Mouse (Mus musculus) olfactory bulb, adult 2 months (tissue): ENCODE results near the gene Otub1. TPM values are rescaled to one million over a fixed set of nuclear protein-coding genes. Genes with fewer than 3 reads are reported as not detected.

Experiments used
- H3K27ac ChIP-seq: fragments of 200-500 bp; 2 replicates; pipeline ENCODE4 v1.5.1; 2012; ENCODE audit warnings: low read depth, low read length; ENCODE audit not compliant: insufficient read depth
- H3K4me1 ChIP-seq: fragments of 200-500 bp; 2 replicates; pipeline ENCODE4 v1.6.1; 2012; ENCODE audit warnings: low read length; ENCODE audit not compliant: control insufficient read depth, insufficient read depth
- H3K4me3 ChIP-seq: fragments of 200-500 bp; 2 replicates; pipeline ENCODE4 v1.5.1; 2012; ENCODE audit warnings: mild to moderate bottlenecking, low read depth, low read length, moderate library complexity; ENCODE audit not compliant: insufficient read depth
- CTCF ChIP-seq: fragments of 200-500 bp; IDR thresholded peaks from 2 replicates; pipeline ENCODE4 v1.5.1; 2012; ENCODE audit warnings: low read depth, mild to moderate bottlenecking, low read length, moderate library complexity; ENCODE audit not compliant: insufficient read depth
- POLR2A ChIP-seq: fragments of 200-500 bp; IDR thresholded peaks from 2 replicates; pipeline ENCODE4 v1.6.1; 2012; ENCODE audit warnings: mild to moderate bottlenecking, low read depth, low read length, moderate library complexity; ENCODE audit not compliant: insufficient read depth
- WGBS: fragments of 180-500 bp; shearing (Covaris S2); methylation state at CpG from one replicate; pipeline ENCODE4 v1.1.7; 2018; 5-methylcytosine and 5-hydroxymethylcytosine counted together
- polyA plus RNA-seq: library from polyadenylated mRNA; stranded (reverse); fragments of >200 nt; gene quantifications from 2 replicates; pipeline ENCODE4 v1.2.4, GENCODE M21; 2012; ENCODE audit warnings: low replicate concordance; ENCODE audit not compliant: missing spikeins, insufficient read depth, insufficient read length

Gene Otub1
- polyA plus RNA-seq, 1 experiment = not detected

DNA sequence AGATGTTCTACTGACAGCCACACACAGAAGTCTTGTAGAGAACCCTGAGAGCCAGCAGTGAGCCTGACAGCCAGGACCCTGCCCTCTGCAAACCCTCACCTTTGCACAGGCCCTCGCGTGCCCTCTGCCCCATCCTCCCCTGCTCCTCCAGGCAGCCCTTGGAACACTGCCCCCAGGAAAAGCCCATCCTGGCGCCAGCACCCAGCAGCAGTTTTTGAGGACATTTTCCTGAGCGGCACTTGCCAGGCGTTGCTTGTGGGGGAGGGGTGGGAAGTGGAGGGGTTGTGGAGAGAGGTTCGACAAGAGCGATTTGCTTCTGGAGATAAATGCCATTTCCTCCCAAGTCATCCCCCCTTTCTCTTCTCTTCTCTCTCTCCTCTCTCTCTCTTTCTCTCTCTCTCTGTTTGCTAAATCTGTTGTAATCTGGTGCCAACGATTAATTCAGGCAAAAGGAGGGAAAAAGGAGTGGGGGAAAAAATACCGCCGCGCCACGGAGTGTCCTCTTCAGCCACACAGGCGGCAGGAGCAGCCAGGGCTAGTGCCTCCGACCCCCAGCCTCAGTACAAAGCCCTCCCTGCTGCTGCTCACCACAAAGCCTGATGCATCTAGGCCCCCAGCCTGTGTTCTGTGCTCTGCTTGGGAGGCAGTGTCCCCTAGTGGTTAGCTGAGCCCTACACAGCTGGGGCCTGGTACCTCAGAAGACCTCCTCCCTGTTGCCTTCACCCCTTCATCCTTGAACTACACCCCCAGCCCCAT lies 45.8 kb downstream of the Otub1 start:
- 17% methylated on average over 14 of the region's 14 CpGs for WGBS
- Histone ChIP-seq H3K27ac (no peak overlapping the region), H3K4me1 (peaks cover 62% of the 10 kb centered on the region), H3K4me3 (no peak overlapping the region)
- TF ChIP-seq CTCF (peak; percentile 57; the same call in 1 of the 2 replicates), POLR2A (no peak)

DNA sequence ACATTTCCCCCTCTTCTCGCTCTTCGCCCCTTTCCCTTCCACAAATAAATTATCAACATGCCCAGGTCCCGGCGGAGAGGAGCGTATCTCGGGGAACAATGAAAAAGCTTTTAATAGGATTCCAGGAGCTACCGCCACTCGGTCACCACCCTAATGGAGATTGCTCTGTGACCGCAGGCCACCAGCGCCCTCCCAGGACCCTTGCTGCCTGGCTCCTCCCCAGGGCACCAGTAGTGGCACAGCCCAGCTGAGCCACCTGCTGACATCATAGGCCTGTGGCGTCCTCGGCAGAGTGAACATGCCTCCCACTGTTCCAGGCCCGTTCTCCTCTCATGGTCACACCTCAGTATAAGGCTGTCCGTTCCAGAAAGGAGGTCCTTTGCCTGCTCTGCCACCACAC lies 48.4 kb downstream of the Otub1 start:
- no peak overlapping the region for H3K27ac ChIP-seq
- H3K4me1 ChIP-seq = peaks cover 71% of the 10 kb centered on the region
- H3K4me3 ChIP-seq = no peak overlapping the region
- 36% methylated on average over 14 of the region's 14 CpGs for WGBS
- TF ChIP-seq POLR2A (no peak), CTCF (no peak)

DNA sequence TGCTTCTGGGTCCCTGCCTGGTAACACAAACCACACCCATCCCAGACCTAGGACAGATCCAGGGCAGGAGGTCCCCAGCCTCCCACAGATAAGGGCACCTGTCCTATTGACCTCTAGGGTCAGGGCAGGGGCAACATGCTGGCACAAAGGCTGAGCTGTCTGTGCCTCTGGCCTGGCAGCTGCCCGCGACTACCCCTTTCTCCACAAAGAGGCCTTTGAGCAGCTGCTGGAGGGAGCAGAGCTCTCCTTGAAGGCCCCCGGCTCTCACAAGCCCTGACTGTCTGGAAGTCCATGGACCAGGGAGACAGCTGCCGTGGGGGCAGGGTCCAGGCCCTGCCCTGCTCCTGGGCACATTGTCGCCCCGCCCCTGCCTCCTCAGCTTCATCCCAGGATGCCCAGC lies 50.9 kb downstream of the Otub1 start:
- peaks cover 73% of the 10 kb centered on the region for H3K4me1 ChIP-seq
- TF ChIP-seq CTCF = no peak
- TF ChIP-seq POLR2A = no peak
- no peak overlapping the region for H3K27ac ChIP-seq
- WGBS = 60% methylated on average over 6 of the region's 6 CpGs
- H3K4me3 ChIP-seq = no peak overlapping the region

DNA sequence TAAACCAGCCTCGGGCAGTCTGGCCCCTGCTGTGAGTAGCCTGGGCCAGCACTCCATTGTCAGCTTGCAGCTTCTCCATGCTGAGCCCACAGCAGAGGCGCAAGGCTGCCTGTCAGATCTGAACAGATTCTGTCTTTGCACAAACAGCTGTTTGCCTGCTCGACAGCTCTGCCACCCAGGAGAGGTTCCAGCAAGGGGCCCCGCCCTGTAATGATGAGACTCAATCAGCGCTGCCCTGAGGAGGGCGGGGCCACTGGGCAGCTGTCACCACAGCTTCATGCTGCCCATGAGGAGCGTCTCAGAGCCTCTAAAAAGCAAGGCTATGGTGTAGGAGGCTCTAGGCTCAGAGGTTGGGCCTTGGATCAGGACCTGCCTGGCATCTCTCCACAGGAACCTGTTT lies 52.9 kb downstream of the Otub1 start:
- no peak overlapping the region for H3K4me3 ChIP-seq
- H3K4me1 ChIP-seq = peaks cover 84% of the 10 kb centered on the region
- TF ChIP-seq CTCF (no peak), POLR2A (no peak)
- no peak overlapping the region for H3K27ac ChIP-seq
- WGBS = 54% methylated on average over 7 of the region's 7 CpGs

DNA sequence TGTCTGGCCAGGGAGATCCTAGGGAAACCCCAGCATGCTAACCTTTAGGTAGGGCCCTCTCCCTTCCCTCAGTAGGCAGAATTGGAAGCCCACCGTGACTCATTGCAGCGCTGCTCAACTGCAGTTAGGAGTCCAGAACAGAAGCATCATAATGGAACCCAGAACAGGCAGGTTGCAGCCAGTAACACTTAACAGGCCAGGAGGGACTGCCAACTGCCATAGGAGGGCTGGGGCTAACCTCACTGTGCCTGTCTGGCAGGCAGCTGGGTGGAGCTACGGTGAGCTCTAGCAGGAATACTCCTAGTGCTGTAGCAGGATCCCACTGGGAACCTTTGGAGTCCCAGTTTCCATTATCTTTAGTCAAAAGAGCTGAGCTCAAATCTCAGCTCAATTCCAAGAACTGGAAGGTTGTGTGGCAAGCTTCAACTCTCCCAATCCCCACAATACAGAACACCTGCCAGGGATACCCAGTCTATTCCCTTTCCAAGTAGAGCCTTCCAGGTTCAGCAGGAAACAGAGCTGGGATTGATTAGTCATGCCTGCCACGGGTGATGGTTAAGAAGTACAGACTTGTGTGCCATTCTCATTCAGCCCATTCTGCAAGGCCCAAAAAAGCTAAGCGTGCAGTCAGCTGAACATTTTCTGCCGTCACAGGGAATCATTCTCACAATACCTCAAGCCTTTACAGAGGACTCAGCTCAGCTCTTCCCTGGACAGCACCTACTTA lies 54.0 kb downstream of the Otub1 start:
- H3K4me3 ChIP-seq = no peak overlapping the region
- WGBS = 82% methylated on average over 6 of the region's 6 CpGs
- TF ChIP-seq CTCF (no peak), POLR2A (no peak)
- H3K27ac ChIP-seq = peak overlapping the region; percentile 24; the same call in 1 of the 2 replicates
- H3K4me1 ChIP-seq = peaks cover 84% of the 10 kb centered on the region

DNA sequence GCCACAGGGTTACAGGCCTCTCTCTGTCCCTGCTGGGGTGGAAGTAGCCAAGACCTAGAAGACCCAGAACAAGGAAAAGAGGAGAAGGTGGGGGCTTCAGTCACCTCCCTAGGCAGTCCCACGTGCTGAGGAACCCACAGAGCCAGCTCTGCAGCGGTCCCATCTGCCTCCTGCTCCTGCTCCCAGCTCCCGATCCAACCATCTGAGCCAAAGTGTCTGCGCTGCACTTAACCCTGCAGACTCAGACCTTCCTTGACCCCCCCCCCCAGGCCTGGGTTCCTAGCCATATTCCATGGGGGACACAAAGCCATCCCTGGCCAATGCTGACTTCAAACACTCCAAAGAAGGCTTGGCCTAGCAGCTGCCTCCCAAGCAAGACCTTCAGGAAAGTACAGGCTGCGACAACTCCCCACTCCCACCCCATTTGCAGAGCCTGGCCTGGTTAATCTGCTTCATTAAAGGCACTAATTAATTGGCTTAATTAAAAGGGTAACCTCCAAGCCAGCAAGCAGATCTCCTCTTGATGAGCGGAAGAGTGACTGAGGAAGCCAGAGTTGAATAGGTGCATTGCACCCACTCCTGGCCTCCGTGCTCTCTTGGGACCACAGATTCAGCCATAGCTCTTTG lies 54.7 kb downstream of the Otub1 start:
- Histone ChIP-seq H3K27ac (peak overlapping the region; percentile 24; the same call in 1 of the 2 replicates), H3K4me3 (no peak overlapping the region), H3K4me1 (peaks cover 81% of the 10 kb centered on the region)
- WGBS = 50% methylated on average over 7 of the region's 7 CpGs
- TF ChIP-seq CTCF (no peak), POLR2A (no peak)

DNA sequence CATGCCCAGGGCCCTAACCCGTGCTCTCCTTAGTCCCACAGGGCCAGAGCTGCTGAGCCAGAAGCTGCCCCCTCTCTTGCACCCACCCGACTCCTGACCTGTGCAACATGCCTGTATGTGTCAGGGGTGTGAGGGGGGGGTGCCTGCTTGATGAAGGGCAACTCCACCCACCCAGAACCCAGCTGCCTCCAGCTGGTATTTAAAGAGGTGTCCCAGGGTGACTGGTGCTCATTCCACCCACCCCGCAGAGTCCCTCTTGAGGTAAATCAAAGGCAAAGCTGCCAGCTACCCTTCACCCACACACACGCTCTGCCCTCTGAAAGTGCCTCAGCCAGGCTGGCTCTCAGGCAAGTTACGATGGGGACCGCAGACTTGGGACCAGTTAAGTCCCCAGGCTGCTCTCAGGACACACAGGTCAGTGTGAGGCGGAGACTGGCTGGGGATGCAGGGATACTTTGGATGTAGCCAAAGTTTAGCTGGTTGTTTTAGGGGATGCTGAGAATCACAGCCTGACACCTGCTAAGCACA lies 56.9 kb downstream of the Otub1 start:
- 0 out of 2 replicates have a peak overlapping the region, but pooled peaks have one; percentile 9 for H3K27ac ChIP-seq
- H3K4me1 ChIP-seq = peaks cover 75% of the 10 kb centered on the region
- H3K4me3 ChIP-seq = no peak overlapping the region
- whole genome bisulfite sequencing = 55% methylated on average over 7 of the region's 7 CpGs
- no peak for TF ChIP-seq POLR2A
- no peak for TF ChIP-seq CTCF

DNA sequence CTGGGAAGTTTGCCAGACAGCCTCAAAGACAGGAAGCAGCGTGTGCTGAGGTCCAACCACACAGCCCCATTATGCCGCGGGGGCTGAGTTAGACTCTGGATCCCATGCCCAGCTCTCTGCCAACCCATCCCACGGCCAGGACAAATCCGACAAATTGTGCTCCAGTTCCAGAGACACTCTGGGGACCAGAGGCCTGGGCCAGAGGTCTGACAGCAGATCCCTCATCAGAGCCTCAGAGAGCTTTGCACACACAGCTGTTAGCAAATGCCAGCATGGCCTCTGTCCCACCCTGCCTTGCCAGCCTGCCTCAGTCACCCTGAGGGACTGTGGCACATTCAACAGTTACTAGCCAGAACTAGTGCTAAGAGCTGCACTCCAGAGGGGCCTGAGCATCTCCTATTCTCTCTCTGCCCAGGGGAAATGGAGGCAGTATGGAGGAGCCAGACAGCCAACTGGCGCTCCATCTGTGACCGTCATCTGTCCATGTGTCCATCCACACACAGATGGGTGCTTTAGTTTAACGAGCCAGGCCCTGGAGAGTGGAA lies 57.5 kb downstream of the Otub1 start:
- 0 out of 2 replicates have a peak overlapping the region, but pooled peaks have one; percentile 9 for H3K27ac ChIP-seq
- no peak overlapping the region for H3K4me3 ChIP-seq
- peaks cover 76% of the 10 kb centered on the region for H3K4me1 ChIP-seq
- WGBS = 56% methylated on average over 8 of the region's 8 CpGs
- TF ChIP-seq CTCF (no peak), POLR2A (no peak)

Other genes starting within 250 kb of the Otub1 start
- not detected in 2 replicates for gene Ppp1r14b, start 231.3 kb downstream of the Otub1 start, polyA plus RNA-seq
- gene Plcb3, start 229.8 kb downstream of the Otub1 start, polyA plus RNA-seq = not detected in 2 replicates
- not detected in 2 replicates for gene Fkbp2, start 225.8 kb downstream of the Otub1 start, polyA plus RNA-seq
- gene Vegfb, start 218.7 kb downstream of the Otub1 start, polyA plus RNA-seq = not detected in 2 replicates
- gene Dnajc4, start 213.7 kb downstream of the Otub1 start, polyA plus RNA-seq = not detected in 2 replicates
- not detected in 2 replicates for gene Nudt22, start 210.2 kb downstream of the Otub1 start, polyA plus RNA-seq
- not detected in 2 replicates for gene Trpt1, start 210.2 kb downstream of the Otub1 start, polyA plus RNA-seq
- gene Fermt3, start 186.8 kb downstream of the Otub1 start, polyA plus RNA-seq = not detected in 2 replicates
- 145 and 219 TPM in 2 replicates for gene Stip1, start 166.3 kb downstream of the Otub1 start, polyA plus RNA-seq
- gene Macrod1, start 149.5 kb downstream of the Otub1 start, polyA plus RNA-seq = not detected in 2 replicates
- not detected in 2 replicates for gene Flrt1, start 100.6 kb downstream of the Otub1 start, polyA plus RNA-seq
- gene Cox8a, start 11.3 kb upstream of the Otub1 start, polyA plus RNA-seq = not detected in 2 replicates
- gene Naa40, start 34.9 kb upstream of the Otub1 start, polyA plus RNA-seq = not detected in 2 replicates
- not detected in 2 replicates for gene Rcor2, start 61.0 kb upstream of the Otub1 start, polyA plus RNA-seq
- not detected in 2 replicates for gene Mark2, start 135.5 kb upstream of the Otub1 start, polyA plus RNA-seq
- gene Spindoc, start 176.7 kb upstream of the Otub1 start, polyA plus RNA-seq = not detected in 2 replicates
- 113 TPM in 1 of 2 replicates, not detected in the other for gene 2700081O15Rik, start 211.3 kb upstream of the Otub1 start, polyA plus RNA-seq